Mouse (Mus musculus) splenic B cell, adult 2 months (primary cell): ENCODE results near the gene Prrt1.
A peak's percentile ranks its signal among the peaks of the same experiment; 100 is the strongest.

Experiments used
- DNase-seq: peaks from one replicate; pipeline ENCODE4 v3.0.0-alpha.2; 2011; ENCODE audit warnings: low read depth, low spot score
- H3K27me3 ChIP-seq: 2 replicates; pipeline ENCODE4 v1.6.1; 2012; ENCODE audit warnings: mild to moderate bottlenecking, low read length, moderate library complexity, mixed read lengths; ENCODE audit not compliant: control insufficient read depth, poor library complexity, insufficient read depth, severe bottlenecking
- H3K36me3 ChIP-seq: 2 replicates; pipeline ENCODE4 v1.6.1; 2012; ENCODE audit warnings: mild to moderate bottlenecking, low read length, moderate library complexity, mixed read lengths; ENCODE audit not compliant: control insufficient read depth, poor library complexity, insufficient read depth, severe bottlenecking

Gene Prrt1

GRCm38 (mm10) chr17:34591029-34591993, 38.0 kb upstream of the Prrt1 start, which contains the start of gene Pbx2:
Gene Pbx2 (plus strand): TSS chr17:34591266.
- peak; percentile 39 for DNase-seq
- Histone ChIP-seq H3K36me3 (peaks cover 8% of the 10 kb centered on the region), H3K27me3 (0 out of 2 replicates have a peak, but pooled peaks cover 2% of the 10 kb centered on the region)

- 0 out of 2 replicates have a peak, but pooled peaks cover 2% of the 10 kb centered on the region for H3K27me3 ChIP-seq
- peak; percentile 85 for DNase-seq
- peaks cover 8% of the 10 kb centered on the region for H3K36me3 ChIP-seq
These were observed 37.3 kb upstream of the Prrt1 start for GRCm38 (mm10) chr17:34591994-34592375.

- 0 out of 2 replicates have a peak, but pooled peaks cover 2% of the 10 kb centered on the region for H3K27me3 ChIP-seq
- DNase-seq = no peak
- H3K36me3 ChIP-seq = peaks cover 8% of the 10 kb centered on the region
These were observed 36.5 kb upstream of the Prrt1 start for GRCm38 (mm10) chr17:34592581-34593549.

- Histone ChIP-seq H3K36me3 (peaks cover 8% of the 10 kb centered on the region), H3K27me3 (0 out of 2 replicates have a peak, but pooled peaks cover 2% of the 10 kb centered on the region)
- no peak for DNase-seq
These were observed 35.4 kb upstream of the Prrt1 start for GRCm38 (mm10) chr17:34593752-34594525.

- Histone ChIP-seq H3K27me3 (0 out of 2 replicates have a peak, but pooled peaks cover 2% of the 10 kb centered on the region), H3K36me3 (peaks cover 13% of the 10 kb centered on the region)
- no peak for DNase-seq
These were observed 33.2 kb upstream of the Prrt1 start for GRCm38 (mm10) chr17:34596098-34596497.

GRCm38 (mm10) chr17:34597566-34598095, 31.7 kb upstream of the Prrt1 start, which contains the start of gene Ager:
Gene Ager (plus strand): TSS chr17:34597862.
- DNase-seq = no peak
- no peaks in the 10 kb centered on the region for H3K27me3 ChIP-seq
- H3K36me3 ChIP-seq = peaks cover 13% of the 10 kb centered on the region; the same call in 1 of the 2 replicates

- no peaks in the 10 kb centered on the region for H3K27me3 ChIP-seq
- H3K36me3 ChIP-seq = peaks cover 9% of the 10 kb centered on the region; the same call in 1 of the 2 replicates
- DNase-seq = no peak
These were observed 29.4 kb upstream of the Prrt1 start for GRCm38 (mm10) chr17:34599891-34600290.

- DNase-seq = no peak
These were observed 27.5 kb upstream of the Prrt1 start for GRCm38 (mm10) chr17:34601796-34602195.

GRCm38 (mm10) chr17:34603375-34604060, 25.8 kb upstream of the Prrt1 start, which contains the start of gene Rnf5:
Gene Rnf5 (minus strand): TSS chr17:34603690.
- peak; percentile 100 for DNase-seq
- Histone ChIP-seq H3K36me3 (peaks cover 6% of the 10 kb centered on the region; the same call in 1 of the 2 replicates), H3K27me3 (no peaks in the 10 kb centered on the region)

More at GRCm38 (mm10) chr17:34601796-34602195, 27.5 kb upstream of the Prrt1 start:
- H3K36me3 ChIP-seq = peaks cover 6% of the 10 kb centered on the region; the same call in 1 of the 2 replicates
- no peaks in the 10 kb centered on the region for H3K27me3 ChIP-seq

- DNase-seq = peak; percentile 99
- Histone ChIP-seq H3K27me3 (no peaks in the 10 kb centered on the region), H3K36me3 (peaks cover 6% of the 10 kb centered on the region; the same call in 1 of the 2 replicates)
These were observed 25.2 kb upstream of the Prrt1 start, which contains the start of gene Agpat1 for GRCm38 (mm10) chr17:34604061-34604508. Gene Agpat1 (plus strand): TSS chr17:34604262.

- peaks cover 6% of the 10 kb centered on the region; the same call in 1 of the 2 replicates for H3K36me3 ChIP-seq
- DNase-seq = no peak
- no peaks in the 10 kb centered on the region for H3K27me3 ChIP-seq
These were observed 24.7 kb upstream of the Prrt1 start for GRCm38 (mm10) chr17:34604511-34605237.

GRCm38 (mm10) chr17:34605609-34606008, 23.7 kb upstream of the Prrt1 start:
- peak; percentile 95 for DNase-seq
- H3K36me3 ChIP-seq = 0 out of 2 replicates have a peak, but pooled peaks cover 3% of the 10 kb centered on the region

More at GRCm38 (mm10) chr17:34605609-34606008, 23.7 kb upstream of the Prrt1 start:
- H3K27me3 ChIP-seq = no peaks in the 10 kb centered on the region
